Comparison of ENCODE assay signal across 8 mouse cellular contexts in the genomic region with DNA sequence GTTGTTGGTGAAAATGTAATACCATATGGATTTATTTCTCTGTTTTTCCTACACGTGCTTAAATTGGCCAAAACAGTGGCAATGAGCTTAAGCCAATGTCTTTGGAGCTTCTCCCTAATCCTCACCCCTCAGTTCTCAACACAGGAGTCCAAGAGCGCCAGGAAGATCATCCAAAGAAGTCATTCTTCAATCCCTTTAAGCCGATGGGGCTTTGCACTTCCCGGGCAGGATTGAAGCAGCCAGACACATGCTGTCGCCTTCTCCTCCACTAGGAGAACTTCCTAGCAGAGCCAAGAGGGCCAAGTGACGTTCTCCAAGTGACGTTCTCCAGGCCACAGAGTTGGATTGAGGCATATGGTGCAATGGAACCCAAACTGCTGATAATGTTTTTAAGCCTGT.
DNase-seq lines count a peak whose midpoint lies in the region; ATAC-seq and TF ChIP-seq lines count a peak whose summit lies in the region.

No protein-coding gene starts in this region.

- WGBS in intestine, postnatal 0 days = 55% methylated on average over 7 of the region's 7 CpGs
- 47% methylated on average over 7 of the region's 7 CpGs for WGBS in intestine, embryonic 16.5 days
- WGBS in embryonic facial prominence, embryonic 15.5 days = 40% methylated on average over 7 of the region's 7 CpGs
- WGBS in midbrain, embryonic 16.5 days = 37% methylated on average over 7 of the region's 7 CpGs

- H3K9me3 ChIP-seq in intestine, postnatal 0 days (ENCODE audit: control insufficient read depth) = no peaks in the 10 kb centered on the region
- no peaks in the 10 kb centered on the region for H3K9me3 ChIP-seq in intestine, embryonic 16.5 days (ENCODE audit: control insufficient read depth, low read length)
- no peaks in the 10 kb centered on the region for H3K9me3 ChIP-seq in embryonic facial prominence, embryonic 15.5 days (replicated peaks)
- no peaks in the 10 kb centered on the region for H3K9me3 ChIP-seq in midbrain, embryonic 16.5 days (replicated peaks; ENCODE audit: control insufficient read depth, low read length, poor library complexity, severe bottlenecking)

- H3K4me3 ChIP-seq in intestine, postnatal 0 days (ENCODE audit: low read depth, low read length) = no peak overlapping the region
- H3K4me3 ChIP-seq in intestine, embryonic 16.5 days (ENCODE audit: low read length) = no peak overlapping the region
- H3K4me3 ChIP-seq in embryonic facial prominence, embryonic 15.5 days (replicated peaks) = no peak overlapping the region
- no peak overlapping the region for H3K4me3 ChIP-seq in midbrain, embryonic 16.5 days (ENCODE audit: low read depth, low read length)

- intact Hi-C loops in heart, postnatal 36 days (cut with DNase I) = loop anchor here (1.0 to 5.0 kb wide), 8 partner anchors 101 to 576 kb away; no protein-coding TSS in a partner anchor
- intact Hi-C loops in left cerebral cortex, postnatal 36 days (cut with DNase I) = loop anchor here (1.0 to 5.0 kb wide), 3 partner anchors 341 to 577 kb away; no protein-coding TSS in a partner anchor

- H3K27me3 ChIP-seq in intestine, postnatal 0 days (replicated peaks; ENCODE audit: control insufficient read depth, insufficient read depth, low read length) = no peaks in the 10 kb centered on the region
- H3K27me3 ChIP-seq in intestine, embryonic 16.5 days (replicated peaks; ENCODE audit: control insufficient read depth, insufficient read depth, low read length) = no peaks in the 10 kb centered on the region
- H3K27me3 ChIP-seq in embryonic facial prominence, embryonic 15.5 days = no peaks in the 10 kb centered on the region
- no peaks in the 10 kb centered on the region for H3K27me3 ChIP-seq in midbrain, embryonic 16.5 days (ENCODE audit: control insufficient read depth, insufficient read depth, low read depth, low read length)

- peak; percentile 28 for DNase-seq in NIH3T3 (ENCODE audit: low read depth)
- DNase-seq in heart, postnatal 36 days = peak; percentile 23 to 39
- no peak for DNase-seq in left cerebral cortex, postnatal 36 days (ENCODE audit: low spot score in 2 of 2)
- no peak for DNase-seq in left cerebral cortex, adult 8-10 months (ENCODE audit: low spot score in 2 of 2)

- no peak overlapping the region for H3K4me2 ChIP-seq in intestine, postnatal 0 days (replicated peaks; ENCODE audit: low read depth)
- H3K4me2 ChIP-seq in intestine, embryonic 16.5 days (ENCODE audit: low read depth, low read length) = no peak overlapping the region
- no peak overlapping the region for H3K4me2 ChIP-seq in embryonic facial prominence, embryonic 15.5 days (replicated peaks)
- H3K4me2 ChIP-seq in midbrain, embryonic 16.5 days (ENCODE audit: low read length) = no peak overlapping the region

- peak; percentile 37 for TF ChIP-seq CTCF in intestine, postnatal 0 days (IDR thresholded peaks at IDR 0.05; ENCODE audit: low read depth)

- no peak overlapping the region for H3K27ac ChIP-seq in intestine, postnatal 0 days (ENCODE audit: low read depth, low read length)
- H3K27ac ChIP-seq in intestine, embryonic 16.5 days (ENCODE audit: low read length) = no peak overlapping the region
- 0 out of 2 replicates have a peak overlapping the region, but pooled peaks have one; percentile 22 for H3K27ac ChIP-seq in embryonic facial prominence, embryonic 15.5 days (replicated peaks)
- H3K27ac ChIP-seq in midbrain, embryonic 16.5 days (ENCODE audit: low read length) = no peak overlapping the region

- no peak overlapping the region for H3K9ac ChIP-seq in intestine, postnatal 0 days (ENCODE audit: low read depth, low read length)
- H3K9ac ChIP-seq in intestine, embryonic 16.5 days (ENCODE audit: low read depth, low read length) = no peak overlapping the region
- H3K9ac ChIP-seq in embryonic facial prominence, embryonic 15.5 days = no peak overlapping the region
- H3K9ac ChIP-seq in midbrain, embryonic 16.5 days (ENCODE audit: low read depth, low read length) = no peak overlapping the region

- no peak for ATAC-seq in intestine, postnatal 0 days
- ATAC-seq in intestine, embryonic 16.5 days = no peak
- ATAC-seq in embryonic facial prominence, embryonic 15.5 days (ENCODE audit: insufficient number of reproducible peaks, low FRiP score, low TSS enrichment, low read depth) = no peak
- ATAC-seq in midbrain, embryonic 16.5 days = peak; percentile 50; the same call in 1 of the 2 replicates

- no peaks in the 10 kb centered on the region for H3K36me3 ChIP-seq in intestine, postnatal 0 days (ENCODE audit: control insufficient read depth, insufficient read depth)
- no peaks in the 10 kb centered on the region for H3K36me3 ChIP-seq in intestine, embryonic 16.5 days (ENCODE audit: control insufficient read depth, insufficient read depth, low read length)
- no peaks in the 10 kb centered on the region for H3K36me3 ChIP-seq in embryonic facial prominence, embryonic 15.5 days
- H3K36me3 ChIP-seq in midbrain, embryonic 16.5 days (ENCODE audit: control insufficient read depth, insufficient read depth, low read length) = no peaks in the 10 kb centered on the region

- no peaks in the 10 kb centered on the region for H3K4me1 ChIP-seq in intestine, postnatal 0 days (replicated peaks; ENCODE audit: control insufficient read depth, insufficient read depth, low read length)
- H3K4me1 ChIP-seq in intestine, embryonic 16.5 days (ENCODE audit: control insufficient read depth, insufficient read depth, low read length) = peaks cover 5% of the 10 kb centered on the region; the same call in 1 of the 2 replicates
- peaks cover 16% of the 10 kb centered on the region for H3K4me1 ChIP-seq in embryonic facial prominence, embryonic 15.5 days
- H3K4me1 ChIP-seq in midbrain, embryonic 16.5 days (ENCODE audit: control insufficient read depth, insufficient read depth, low read length) = no peaks in the 10 kb centered on the region; the same call in 1 of the 2 replicates

Comparison
In these comparisons a context has a peak if more than half of its experiments do, and no peak if none do; other contexts are left out.
1. DNase-seq: peak in NIH3T3 (single experiment) and heart, postnatal 36 days (2 of 2); none in left cerebral cortex, postnatal 36 days (0 of 2) and left cerebral cortex, adult 8-10 months (0 of 2).